Mouse (Mus musculus) hindbrain, embryonic 15.5 days (tissue): ENCODE measurements around the gene Kmt2e. TPM values are rescaled to one million over a fixed set of nuclear protein-coding genes. Genes with fewer than 3 reads are reported as not detected.
"Not testable (repeated sequence)": the region's sequence is repeated elsewhere in the genome, so short reads cannot be mapped to it uniquely, and the experiment has no call there.

Experiments
- ATAC-seq: fragments of 200-750 bp; cut with Nextera tagmentation; 2 replicates; pipeline ENCODE4 v1.8.0; 2017; ENCODE audit warnings: low read depth, moderate number of reproducible peaks, moderate TSS enrichment; ENCODE audit not compliant: low FRiP score
- H3K27ac ChIP-seq: fragments of 300-500 bp; sonication (generic); replicated peaks from 2 replicates; pipeline ENCODE4 v1.5.1; 2015; ENCODE audit warnings: mild to moderate bottlenecking, inconsistent platforms
- H3K27me3 ChIP-seq: fragments of 300-500 bp; sonication (generic); 2 replicates; pipeline ENCODE4 v1.6.1; 2015; ENCODE audit warnings: control low read depth, inconsistent platforms
- H3K36me3 ChIP-seq: fragments of 300-500 bp; sonication (generic); 2 replicates; pipeline ENCODE4 v1.6.1; 2015; ENCODE audit warnings: control low read depth, inconsistent platforms
- H3K4me1 ChIP-seq: fragments of 300-500 bp; sonication (generic); replicated peaks from 2 replicates; pipeline ENCODE4 v1.6.1; 2015; ENCODE audit warnings: control low read depth, inconsistent platforms
- H3K4me2 ChIP-seq: fragments of 300-500 bp; sonication (generic); 2 replicates; pipeline ENCODE4 v1.6.1; 2015; ENCODE audit warnings: moderate library complexity, mild to moderate bottlenecking, inconsistent platforms
- H3K4me3 ChIP-seq: fragments of 300-500 bp; sonication (generic); 2 replicates; pipeline ENCODE4 v1.5.1; 2015; ENCODE audit warnings: mild to moderate bottlenecking, inconsistent platforms
- H3K9ac ChIP-seq: fragments of 300-500 bp; sonication (generic); 2 replicates; pipeline ENCODE4 v1.6.1; 2015; ENCODE audit warnings: inconsistent platforms
- H3K9me3 ChIP-seq: fragments of 300-500 bp; sonication (generic); 2 replicates; pipeline ENCODE4 v1.6.1; 2016; ENCODE audit warnings: control low read depth, inconsistent platforms
- WGBS: fragments of 180-500 bp; shearing (Covaris S2); methylation state at CpG from one replicate; pipeline ENCODE4 v1.1.7; 2015; 5-methylcytosine and 5-hydroxymethylcytosine counted together
- polyA plus RNA-seq: library from polyadenylated mRNA; unstranded; fragments of >200 nt; fragmentation: Nextera tagmentation; extraction: Ambion mirVana; gene quantifications from 2 replicates; pipeline ENCODE4 v1.2.1, GENCODE M21; 2015

The Kmt2e gene
- polyA plus RNA-seq, 1 experiment from 2014 or later, result 146 TPM

DNA sequence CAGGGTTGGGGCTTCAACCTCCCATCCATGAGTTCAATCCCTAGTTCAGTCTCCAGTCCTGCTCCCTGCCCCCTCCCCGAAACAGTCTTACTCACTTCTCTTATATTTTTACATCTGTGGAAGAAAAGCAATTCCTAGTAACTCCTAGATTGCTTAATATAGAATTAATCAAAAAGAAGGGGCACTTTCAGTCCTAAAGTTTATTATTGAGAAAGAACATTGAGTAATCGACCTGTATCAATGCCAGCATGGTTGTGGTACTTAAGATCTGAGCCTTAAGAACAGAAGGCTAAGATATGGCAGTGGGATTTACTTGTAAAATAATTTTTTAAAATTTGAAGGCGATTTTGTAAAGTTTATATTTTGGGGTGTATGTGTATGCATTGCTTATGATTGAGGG is 5.6 kb downstream of the Kmt2e start:
- H3K4me2 ChIP-seq, result peak overlapping the region; percentile 6
- 0 out of 2 replicates have a peak overlapping the region, but pooled peaks have one; percentile 0 for H3K4me3 ChIP-seq
- H3K4me1 ChIP-seq, result peaks cover 40% of the 10 kb centered on the region

DNA sequence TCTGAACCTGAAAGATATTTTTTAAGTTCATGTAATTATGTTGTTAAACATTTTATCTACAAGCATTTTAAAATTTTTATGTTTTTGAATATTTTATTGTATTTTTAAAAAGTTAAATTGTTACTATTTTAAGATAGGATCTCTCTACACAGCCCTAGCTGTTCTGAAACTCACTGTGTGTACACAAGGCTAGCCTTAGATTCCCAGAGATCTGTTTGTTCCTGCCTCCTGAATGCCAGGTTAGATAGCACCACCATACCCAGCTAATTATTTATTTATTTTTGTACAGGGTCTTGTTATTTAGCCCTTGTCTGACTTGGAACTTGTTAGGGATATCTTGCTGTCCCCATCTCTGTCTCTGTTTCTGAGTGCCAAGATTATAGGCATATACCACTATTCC is 6.3 kb downstream of the Kmt2e start:
- Histone ChIP-seq H3K9me3 (no peaks in the 10 kb centered on the region), H3K9ac (no peak overlapping the region), H3K4me1 (peaks cover 47% of the 10 kb centered on the region), H3K4me3 (no peak overlapping the region), H3K27ac (no peak overlapping the region), H3K36me3 (no peaks in the 10 kb centered on the region), H3K4me2 (no peak overlapping the region), H3K27me3 (no peaks in the 10 kb centered on the region)
- no peak for ATAC-seq

More for the DNA sequence above, 5.6 kb downstream of the Kmt2e start:
- no peak for ATAC-seq
- no peaks in the 10 kb centered on the region for H3K36me3 ChIP-seq
- WGBS, result 92% methylated on average over 3 of the region's 3 CpGs
- no peaks in the 10 kb centered on the region for H3K27me3 ChIP-seq
- no peak overlapping the region for H3K27ac ChIP-seq
- no peak overlapping the region for H3K9ac ChIP-seq
- no peaks in the 10 kb centered on the region for H3K9me3 ChIP-seq

DNA sequence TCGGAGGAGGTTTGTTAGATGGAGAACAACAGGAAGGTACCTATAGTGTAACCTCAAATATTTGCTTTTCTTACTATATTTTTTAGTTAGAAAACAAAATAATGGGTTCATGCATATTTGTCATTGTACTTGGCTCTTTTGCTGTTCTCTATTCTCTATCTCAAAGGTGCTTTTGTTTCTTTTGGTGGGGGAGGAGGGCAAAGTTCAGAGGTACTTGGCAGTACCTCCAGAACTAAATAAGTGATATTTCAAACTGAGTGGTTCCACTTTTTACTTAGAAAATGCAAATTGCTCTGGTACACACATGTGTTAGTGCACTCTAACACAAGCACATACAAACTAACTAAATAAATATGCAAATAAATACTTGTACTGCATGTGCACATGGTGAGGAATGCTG is 7.7 kb downstream of the Kmt2e start:
- Histone ChIP-seq H3K9ac (no peak overlapping the region), H3K27me3 (no peaks in the 10 kb centered on the region), H3K4me3 (no peak overlapping the region), H3K36me3 (no peaks in the 10 kb centered on the region), H3K4me2 (no peak overlapping the region), H3K9me3 (no peaks in the 10 kb centered on the region), H3K4me1 (peaks cover 48% of the 10 kb centered on the region), H3K27ac (no peak overlapping the region)
- no peak for ATAC-seq
- 93% methylated on average over 1 of the region's 1 CpGs for WGBS

DNA sequence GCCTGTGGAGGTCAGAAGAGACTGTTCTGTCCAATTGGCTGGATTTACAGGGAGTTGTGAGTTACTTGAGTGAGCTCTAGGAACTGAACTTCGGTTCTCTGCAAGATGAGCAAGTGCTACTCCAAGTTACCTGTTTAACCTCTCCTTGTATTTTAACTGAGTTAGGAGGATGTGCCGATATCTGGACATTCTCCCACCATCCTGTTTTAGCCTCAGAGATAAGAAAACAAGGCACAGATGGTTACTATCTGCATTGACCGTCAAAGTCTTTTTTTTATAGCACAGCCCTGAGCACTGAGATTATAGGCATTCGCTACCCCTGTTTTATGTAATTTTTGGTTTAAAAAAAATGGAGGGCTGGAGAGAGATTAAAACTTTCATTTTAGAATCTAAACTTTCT is 10.2 kb downstream of the Kmt2e start:
- no peak overlapping the region for H3K4me2 ChIP-seq
- no peak for ATAC-seq

DNA sequence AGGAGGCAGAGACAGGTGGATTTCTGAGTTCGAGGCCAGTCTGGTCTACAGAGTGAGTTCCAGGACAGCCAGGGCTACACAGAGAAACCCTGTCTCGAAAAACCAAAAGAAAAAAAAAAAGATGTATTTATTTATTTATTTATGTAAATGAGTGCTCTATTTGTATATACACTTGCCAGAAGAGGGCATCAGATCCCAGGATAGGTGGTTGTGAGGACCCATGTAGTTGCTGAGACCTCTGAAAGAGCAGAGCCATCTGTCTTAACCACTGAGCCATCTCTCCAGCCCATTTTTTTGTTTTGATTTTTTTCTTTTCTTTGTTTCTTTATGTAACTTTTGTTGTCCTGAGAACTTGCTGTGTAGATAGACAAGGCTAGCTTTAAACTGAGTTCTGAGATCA is 19.3 kb downstream of the Kmt2e start:
- not testable (repeated sequence) for H3K4me1 ChIP-seq, H3K9ac ChIP-seq, H3K27ac ChIP-seq, H3K4me2 ChIP-seq, H3K4me3 ChIP-seq, H3K27me3 ChIP-seq, H3K36me3 ChIP-seq, ATAC-seq, H3K9me3 ChIP-seq
- WGBS, result 76% methylated on average over 2 of the region's 2 CpGs

More for the DNA sequence above, 10.2 kb downstream of the Kmt2e start:
- Histone ChIP-seq H3K9ac (no peak overlapping the region), H3K4me3 (no peak overlapping the region), H3K4me1 (peaks cover 38% of the 10 kb centered on the region), H3K27me3 (no peaks in the 10 kb centered on the region), H3K36me3 (no peaks in the 10 kb centered on the region), H3K27ac (no peak overlapping the region), H3K9me3 (no peaks in the 10 kb centered on the region)
- WGBS, result 85% methylated on average over 4 of the region's 4 CpGs

DNA sequence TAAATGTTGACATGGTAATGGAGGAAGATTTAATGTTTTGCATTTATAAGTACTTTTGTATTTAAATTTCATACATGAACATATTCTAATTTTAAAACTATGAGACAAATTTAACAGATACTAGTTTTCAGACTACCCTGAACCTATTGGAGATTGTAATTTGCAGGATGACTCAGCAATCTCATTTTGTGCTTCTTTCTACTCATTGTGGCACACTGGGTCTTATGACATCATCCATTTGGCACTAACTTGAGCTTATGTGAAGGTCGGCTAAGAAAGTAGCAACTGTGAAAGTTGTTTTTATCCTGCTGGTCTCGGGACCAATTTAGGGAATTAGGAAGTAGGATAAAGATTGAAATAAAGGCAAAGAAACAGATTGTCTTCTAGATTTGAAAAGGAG is 27.4 kb downstream of the Kmt2e start:
- no peak for ATAC-seq
- Histone ChIP-seq H3K9ac (no peak overlapping the region), H3K36me3 (peaks cover 13% of the 10 kb centered on the region), H3K4me1 (peaks cover 15% of the 10 kb centered on the region), H3K4me3 (no peak overlapping the region), H3K4me2 (no peak overlapping the region), H3K9me3 (no peaks in the 10 kb centered on the region), H3K27ac (no peak overlapping the region), H3K27me3 (no peaks in the 10 kb centered on the region)
- 61% methylated on average over 2 of the region's 2 CpGs for WGBS

DNA sequence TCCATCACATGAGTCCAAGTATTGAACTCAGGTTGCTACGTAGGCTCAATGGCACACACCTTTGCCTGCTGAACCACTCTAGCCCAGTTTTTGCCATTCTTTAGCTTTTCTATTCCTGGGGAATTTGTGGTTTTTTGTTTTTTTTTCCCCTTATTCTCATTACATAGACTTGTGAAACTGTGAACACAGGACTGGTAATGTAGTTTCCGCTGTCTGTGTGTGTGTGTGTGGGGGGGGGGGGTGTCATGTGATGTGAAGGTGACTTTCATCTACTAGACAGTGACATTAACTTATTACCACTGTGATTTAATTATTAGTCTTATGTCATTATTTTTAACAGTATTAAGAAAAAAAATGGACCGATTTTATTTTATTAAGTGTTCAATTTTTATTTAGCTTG is 30.0 kb downstream of the Kmt2e start:
- H3K4me2 ChIP-seq, result no peak overlapping the region
- H3K27me3 ChIP-seq, result no peaks in the 10 kb centered on the region
- no peak overlapping the region for H3K4me3 ChIP-seq
- peaks cover 7% of the 10 kb centered on the region; the same call in 1 of the 2 replicates for H3K4me1 ChIP-seq
- H3K36me3 ChIP-seq, result peaks cover 29% of the 10 kb centered on the region
- H3K9me3 ChIP-seq, result no peaks in the 10 kb centered on the region
- H3K27ac ChIP-seq, result no peak overlapping the region
- no peak overlapping the region for H3K9ac ChIP-seq
- 97% methylated on average over 3 of the region's 3 CpGs for WGBS
- no peak for ATAC-seq

DNA sequence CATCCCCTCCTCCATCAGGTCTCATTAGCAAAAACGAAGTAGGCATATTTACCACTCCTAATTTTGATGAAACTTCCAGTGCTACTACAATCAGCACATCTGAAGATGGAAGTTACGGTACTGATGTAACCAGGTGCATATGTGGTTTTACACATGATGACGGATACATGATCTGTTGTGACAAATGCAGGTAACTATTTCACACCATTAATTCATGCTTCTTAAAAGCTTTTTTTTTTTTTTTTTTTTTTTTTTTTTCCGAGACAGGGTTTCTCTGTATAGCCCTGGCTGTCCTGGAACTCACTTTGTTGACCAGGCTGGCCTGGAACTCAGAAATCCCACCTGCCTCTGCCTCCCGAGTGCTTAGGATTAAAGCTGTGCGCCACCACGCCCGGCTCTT is 30.5 kb downstream of the Kmt2e start:
- WGBS, result 94% methylated on average over 8 of the region's 8 CpGs

DNA sequence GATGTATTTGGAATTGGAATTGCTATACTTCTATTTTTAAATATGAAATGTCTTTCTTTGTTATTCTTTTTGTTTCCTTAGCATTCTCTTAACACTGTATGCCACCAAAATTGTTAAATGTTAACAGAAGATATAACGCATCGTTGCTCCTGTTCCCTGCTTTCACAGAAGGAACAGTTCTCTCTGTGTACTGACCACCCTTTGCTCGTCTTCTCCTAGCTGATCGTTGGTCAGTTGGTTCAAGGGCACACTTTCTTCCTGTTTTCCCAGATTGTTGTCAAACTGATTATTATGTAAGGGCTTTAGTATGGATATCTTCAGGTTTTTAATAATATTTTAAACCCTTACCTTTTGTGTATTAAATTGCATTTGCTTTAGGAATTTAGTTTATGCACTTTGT is 32.3 kb downstream of the Kmt2e start:
- 90% methylated on average over 4 of the region's 4 CpGs for WGBS

More for the DNA sequence above, 30.5 kb downstream of the Kmt2e start:
- no peaks in the 10 kb centered on the region for H3K9me3 ChIP-seq
- no peaks in the 10 kb centered on the region for H3K27me3 ChIP-seq
- H3K4me1 ChIP-seq, result peaks cover 7% of the 10 kb centered on the region; the same call in 1 of the 2 replicates
- no peak for ATAC-seq
- H3K36me3 ChIP-seq, result peaks cover 29% of the 10 kb centered on the region
- no peak overlapping the region for H3K4me2 ChIP-seq
- no peak overlapping the region for H3K9ac ChIP-seq
- H3K4me3 ChIP-seq, result no peak overlapping the region
- H3K27ac ChIP-seq, result no peak overlapping the region

DNA sequence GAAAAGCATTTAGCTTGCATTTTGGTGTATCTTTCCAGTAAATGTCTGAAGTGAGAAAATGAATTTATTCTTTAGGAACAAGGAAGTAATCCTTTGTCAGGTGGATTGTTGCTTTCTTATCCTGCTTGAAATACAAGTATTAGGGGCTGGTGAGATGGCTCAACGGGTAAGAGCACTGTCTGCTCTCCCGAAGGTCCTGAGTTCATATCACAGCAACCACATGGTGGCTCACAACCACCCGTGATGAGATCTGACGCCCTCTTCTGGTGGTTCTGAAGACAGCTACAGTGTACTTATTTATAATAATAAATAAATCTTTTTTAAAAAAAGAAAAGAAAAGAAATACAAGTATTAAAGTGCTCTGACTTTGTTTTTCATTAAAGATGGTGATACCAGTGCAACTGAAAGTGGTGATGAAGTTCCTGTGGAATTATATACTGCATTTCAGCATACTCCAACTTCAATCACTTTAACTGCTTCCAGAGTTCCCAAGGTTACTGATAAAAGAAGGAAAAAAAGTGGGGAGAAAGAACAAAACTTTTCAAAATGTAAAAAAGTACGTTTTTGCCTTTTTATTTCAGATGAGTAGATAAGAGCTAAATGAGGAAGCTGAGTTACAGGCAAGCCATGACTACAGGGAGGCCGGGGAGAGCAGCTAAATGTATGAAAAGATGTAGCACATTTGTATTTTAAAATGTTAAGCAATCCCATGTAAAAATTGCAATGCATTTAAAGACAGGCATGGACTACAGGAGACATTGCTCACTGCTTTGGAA is 39.0 kb downstream of the Kmt2e start:
- no peak overlapping the region for H3K9ac ChIP-seq
- WGBS, result 72% methylated on average over 6 of the region's 6 CpGs
- H3K4me3 ChIP-seq, result no peak overlapping the region
- H3K4me2 ChIP-seq, result no peak overlapping the region
- no peak overlapping the region for H3K27ac ChIP-seq
- no peaks in the 10 kb centered on the region for H3K4me1 ChIP-seq
- H3K9me3 ChIP-seq, result no peaks in the 10 kb centered on the region
- peaks cover 52% of the 10 kb centered on the region for H3K36me3 ChIP-seq
- no peaks in the 10 kb centered on the region for H3K27me3 ChIP-seq
- no peak for ATAC-seq

More for the DNA sequence above, 32.3 kb downstream of the Kmt2e start:
- peaks cover 7% of the 10 kb centered on the region; the same call in 1 of the 2 replicates for H3K4me1 ChIP-seq
- ATAC-seq, result no peak
- no peak overlapping the region for H3K27ac ChIP-seq
- no peak overlapping the region for H3K9ac ChIP-seq
- peaks cover 41% of the 10 kb centered on the region for H3K36me3 ChIP-seq
- H3K4me3 ChIP-seq, result no peak overlapping the region
- H3K27me3 ChIP-seq, result no peaks in the 10 kb centered on the region
- no peak overlapping the region for H3K4me2 ChIP-seq
- no peaks in the 10 kb centered on the region for H3K9me3 ChIP-seq

DNA sequence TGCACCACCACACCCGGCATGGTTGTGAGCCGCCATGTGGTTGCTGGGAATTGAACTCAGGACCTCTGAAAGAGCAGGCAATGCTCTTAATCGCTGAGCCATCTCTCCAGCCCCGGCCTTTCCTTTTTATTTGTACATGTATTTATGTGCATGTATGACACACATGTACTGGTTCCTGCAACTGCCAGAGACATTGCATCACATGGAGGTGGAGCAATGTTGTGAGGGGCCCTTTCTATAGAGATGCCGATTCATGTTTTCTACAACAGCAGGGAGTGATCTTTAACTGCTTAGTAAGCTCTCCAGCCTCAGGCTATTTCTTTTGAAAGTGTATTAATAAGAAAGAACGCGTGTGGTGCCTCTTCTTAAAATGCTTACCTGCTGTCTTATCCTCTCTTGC is 49.6 kb downstream of the Kmt2e start:
- H3K4me3 ChIP-seq, result no peak overlapping the region
- no peaks in the 10 kb centered on the region for H3K27me3 ChIP-seq
- no peaks in the 10 kb centered on the region for H3K9me3 ChIP-seq
- no peak overlapping the region for H3K27ac ChIP-seq
- 92% methylated on average over 7 of the region's 7 CpGs for WGBS
- H3K36me3 ChIP-seq, result peaks cover 70% of the 10 kb centered on the region
- no peaks in the 10 kb centered on the region for H3K4me1 ChIP-seq
- no peak for ATAC-seq
- no peak overlapping the region for H3K4me2 ChIP-seq
- no peak overlapping the region for H3K9ac ChIP-seq

DNA sequence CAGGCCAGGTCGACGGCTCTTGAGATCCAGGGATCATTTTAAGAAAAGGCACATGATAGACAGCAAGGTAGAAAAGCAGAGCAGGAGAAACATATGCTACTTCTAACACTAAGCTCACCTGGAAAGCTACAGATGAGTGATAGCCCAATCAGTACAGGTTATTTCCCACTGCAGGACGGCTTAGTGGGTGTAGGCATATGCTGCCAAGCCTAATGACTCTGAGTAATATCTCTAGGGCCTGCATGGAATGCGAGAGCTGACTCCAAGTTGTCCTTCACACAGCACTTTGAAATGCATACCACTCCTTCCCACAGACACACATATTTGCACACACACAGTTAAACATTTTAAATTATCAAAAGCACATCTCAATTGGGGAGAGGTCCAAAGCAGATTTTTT is 55.0 kb downstream of the Kmt2e start:
- Histone ChIP-seq H3K27me3 (no peaks in the 10 kb centered on the region), H3K4me1 (no peaks in the 10 kb centered on the region), H3K4me2 (no peak overlapping the region), H3K27ac (no peak overlapping the region), H3K9me3 (no peaks in the 10 kb centered on the region), H3K9ac (no peak overlapping the region), H3K4me3 (no peak overlapping the region), H3K36me3 (peaks cover 74% of the 10 kb centered on the region)
- 0 out of 2 replicates have a peak, but pooled peaks have one; percentile 30 for ATAC-seq
- 83% methylated on average over 4 of the region's 4 CpGs for WGBS

DNA sequence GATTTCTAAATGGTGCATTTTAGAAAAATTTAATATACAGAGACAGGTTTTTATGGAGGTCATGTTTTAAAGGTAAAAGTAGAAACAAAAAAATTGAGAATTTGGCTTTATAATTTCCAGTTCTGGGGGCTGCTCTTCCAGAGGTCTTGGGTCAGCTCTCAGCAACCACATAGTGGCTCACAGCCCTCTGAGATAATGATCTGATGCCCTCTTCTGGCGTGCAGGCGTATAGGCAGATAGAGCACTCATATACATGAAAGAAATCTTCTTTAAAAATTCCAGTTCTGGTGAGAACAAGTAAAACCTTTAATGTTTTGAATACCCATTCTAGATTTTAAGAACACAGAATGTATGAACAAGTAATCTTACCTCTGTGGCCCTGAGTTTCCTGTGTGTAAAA is 56.6 kb downstream of the Kmt2e start:
- no peak overlapping the region for H3K27ac ChIP-seq
- H3K4me3 ChIP-seq, result no peak overlapping the region
- no peaks in the 10 kb centered on the region for H3K9me3 ChIP-seq
- 53% methylated on average over 2 of the region's 2 CpGs for WGBS
- H3K4me1 ChIP-seq, result no peaks in the 10 kb centered on the region
- 0 out of 2 replicates have a peak, but pooled peaks have one; percentile 54 for ATAC-seq
- H3K4me2 ChIP-seq, result no peak overlapping the region
- no peak overlapping the region for H3K9ac ChIP-seq
- H3K36me3 ChIP-seq, result peaks cover 75% of the 10 kb centered on the region
- no peaks in the 10 kb centered on the region for H3K27me3 ChIP-seq
